Mouse (Mus musculus): ENCODE results near the gene Vasp.

The Vasp gene

GRCm38 (mm10) chr7:19270509-19271237 is 944 bp downstream of the Vasp start:
- DNase-seq (ENCODE audit: low spot score) = no peak

GRCm38 (mm10) chr7:19269721-19270441 is 1.7 kb downstream of the Vasp start:
- no peak for DNase-seq (ENCODE audit: low spot score)

GRCm38 (mm10) chr7:19268993-19269681 is 2.5 kb downstream of the Vasp start:
- DNase-seq (ENCODE audit: low spot score) = no peak

GRCm38 (mm10) chr7:19267051-19267450 is 4.6 kb downstream of the Vasp start:
- no peak for DNase-seq (ENCODE audit: low spot score)

- no peak for DNase-seq (ENCODE audit: low spot score)
Observed at GRCm38 (mm10) chr7:19265928-19266822, 5.4 kb downstream of the Vasp start.

GRCm38 (mm10) chr7:19265147-19265546 is 6.5 kb downstream of the Vasp start:
- no peak for DNase-seq (ENCODE audit: low spot score)

- no peak for DNase-seq (ENCODE audit: low spot score)
Observed at GRCm38 (mm10) chr7:19258336-19258735, 13.3 kb downstream of the Vasp start.

- DNase-seq (ENCODE audit: low spot score) = peak; percentile 70
Observed at GRCm38 (mm10) chr7:19257390-19258022, 14.1 kb downstream of the Vasp start.

- no peak for DNase-seq (ENCODE audit: low spot score)
Observed at GRCm38 (mm10) chr7:19256567-19256966, 15.1 kb downstream of the Vasp start.

GRCm38 (mm10) chr7:19255395-19255794 is 16.2 kb downstream of the Vasp start:
- no peak for DNase-seq (ENCODE audit: low spot score)

- DNase-seq (ENCODE audit: low spot score) = no peak
Observed at GRCm38 (mm10) chr7:19253437-19253836, 18.2 kb downstream of the Vasp start.

GRCm38 (mm10) chr7:19252078-19252477 is 19.5 kb downstream of the Vasp start:
- no peak for DNase-seq (ENCODE audit: low spot score)

- DNase-seq (ENCODE audit: low spot score) = no peak
Observed at GRCm38 (mm10) chr7:19247511-19247910, 24.1 kb downstream of the Vasp start.

- no peak for DNase-seq (ENCODE audit: low spot score)
Observed at GRCm38 (mm10) chr7:19246855-19247254, 24.8 kb downstream of the Vasp start.

- no peak for DNase-seq (ENCODE audit: low spot score)
Observed at GRCm38 (mm10) chr7:19245083-19245482, 26.5 kb downstream of the Vasp start.

GRCm38 (mm10) chr7:19243858-19244257 is 27.8 kb downstream of the Vasp start:
- no peak for DNase-seq (ENCODE audit: low spot score)

GRCm38 (mm10) chr7:19242005-19242404 is 29.6 kb downstream of the Vasp start:
- DNase-seq (ENCODE audit: low spot score) = no peak

- no peak for DNase-seq (ENCODE audit: low spot score)
Observed at GRCm38 (mm10) chr7:19240905-19241463, 30.6 kb downstream of the Vasp start.

- DNase-seq (ENCODE audit: low spot score) = no peak
Observed at GRCm38 (mm10) chr7:19239986-19240385, 31.6 kb downstream of the Vasp start.

- DNase-seq (ENCODE audit: low spot score) = peak; percentile 93
Observed at GRCm38 (mm10) chr7:19239423-19239822, 32.2 kb downstream of the Vasp start.

- no peak for DNase-seq (ENCODE audit: low spot score)
Observed at GRCm38 (mm10) chr7:19238344-19238743, 33.3 kb downstream of the Vasp start.
